Mouse (Mus musculus) testis, adult 2 months (tissue): ENCODE data around the gene Iqcb1.

ENCODE experiments used
- CTCF ChIP-seq: fragments of 200-500 bp; IDR thresholded peaks from 2 replicates; pipeline ENCODE4 v1.5.1; 2012; ENCODE audit warnings: low read depth, mild to moderate bottlenecking, inconsistent platforms, low read length, moderate library complexity; ENCODE audit not compliant: control insufficient read depth, insufficient read depth, insufficient replicate concordance
- POLR2A ChIP-seq: fragments of 200-500 bp; IDR thresholded peaks from 2 replicates; pipeline ENCODE4 v1.6.1; 2012; ENCODE audit warnings: low read depth, mild to moderate bottlenecking, inconsistent platforms, low read length, moderate library complexity; ENCODE audit not compliant: control insufficient read depth

DNA sequence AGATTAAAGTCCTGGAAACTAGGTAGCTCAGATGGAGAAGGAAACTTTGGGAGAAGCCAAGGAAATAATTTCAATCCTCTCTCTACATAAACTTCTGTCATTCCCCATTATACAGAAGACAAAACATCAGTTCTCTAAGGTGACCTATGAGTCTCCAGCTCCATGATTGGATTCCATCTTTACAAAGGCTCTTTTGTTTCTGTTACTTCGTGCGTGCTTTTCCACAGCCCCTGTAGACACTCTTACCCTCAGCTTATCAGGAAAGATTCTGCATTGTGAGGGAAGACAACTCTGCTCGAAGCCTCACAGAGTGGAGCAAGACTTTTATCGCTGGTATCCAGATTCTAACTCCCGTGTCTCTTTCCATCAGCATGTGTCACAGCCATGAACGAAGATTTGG, 8.2 kb upstream of the Iqcb1 start:
- TF ChIP-seq POLR2A = no peak
- TF ChIP-seq CTCF = no peak
